Mouse (Mus musculus): Measurements from ENCODE around the gene Tjap1.

GRCm38 (mm10) chr17:46327906-46328534 is 45.2 kb upstream of the Tjap1 start, which contains the start of gene Abcc10:
- TF ChIP-seq EP300 (IDR thresholded peaks at IDR 0.05; ENCODE audit: low read depth) (peak; percentile 39; the same call in 1 of the 2 replicates), CTCF (IDR thresholded peaks at IDR 0.05; ENCODE audit: low read depth) (peak; percentile 39)

All from heart, postnatal 0 days (tissue).